Mouse (Mus musculus) small intestine, adult 2 months (tissue): Measurements from ENCODE around the gene Pdk3.

Experiments used
- CTCF ChIP-seq: fragments of 200-500 bp; IDR thresholded peaks from 2 replicates; pipeline ENCODE4 v1.5.1; 2012; ENCODE audit warnings: low read depth, mild to moderate bottlenecking, control low read depth, inconsistent platforms, low read length, moderate library complexity, mixed read lengths; ENCODE audit not compliant: insufficient replicate concordance, insufficient read length; ENCODE audit errors: extremely low read depth
- POLR2A ChIP-seq: fragments of 200-500 bp; IDR thresholded peaks from 2 replicates; pipeline ENCODE4 v1.6.1; 2012; ENCODE audit warnings: low read depth, mild to moderate bottlenecking, control low read depth, inconsistent platforms, low read length, moderate library complexity

DNA sequence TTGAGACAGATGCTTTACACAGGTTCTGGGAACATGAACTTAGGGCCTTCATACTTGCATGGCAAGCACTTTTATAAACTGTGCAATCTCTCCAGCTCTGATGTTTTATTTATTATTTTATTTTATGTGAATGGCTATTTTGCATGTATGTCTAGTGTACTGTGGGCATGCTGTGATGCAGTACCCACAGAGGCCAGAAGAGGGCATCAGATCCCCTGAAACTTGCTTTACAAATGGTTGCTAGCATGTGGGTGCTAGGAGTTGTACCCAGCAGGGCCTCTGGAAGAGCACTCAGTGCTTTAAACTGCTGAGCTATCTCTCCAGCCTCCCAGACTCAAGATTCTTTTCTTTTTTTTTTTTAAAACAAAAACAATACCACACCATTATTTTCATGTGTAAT lies 38.8 kb downstream of the Pdk3 start:
- TF ChIP-seq POLR2A (no peak), CTCF (peak; percentile 35; the same call in 1 of the 2 replicates)
